Mouse (Mus musculus): Measurements from ENCODE around the gene Jag1. TPM values are rescaled to one million over a fixed set of nuclear protein-coding genes. Genes with fewer than 3 reads are reported as not detected.

Gene Jag1
- total RNA-seq (2021), result 12.1 and 14.9 TPM in 2 replicates
- long read RNA-seq, partial matches to known transcripts, result 2 of 5 reads
- long read RNA-seq, other reads (novel, unspliced or antisense), result 3 of 5 reads

DNA sequence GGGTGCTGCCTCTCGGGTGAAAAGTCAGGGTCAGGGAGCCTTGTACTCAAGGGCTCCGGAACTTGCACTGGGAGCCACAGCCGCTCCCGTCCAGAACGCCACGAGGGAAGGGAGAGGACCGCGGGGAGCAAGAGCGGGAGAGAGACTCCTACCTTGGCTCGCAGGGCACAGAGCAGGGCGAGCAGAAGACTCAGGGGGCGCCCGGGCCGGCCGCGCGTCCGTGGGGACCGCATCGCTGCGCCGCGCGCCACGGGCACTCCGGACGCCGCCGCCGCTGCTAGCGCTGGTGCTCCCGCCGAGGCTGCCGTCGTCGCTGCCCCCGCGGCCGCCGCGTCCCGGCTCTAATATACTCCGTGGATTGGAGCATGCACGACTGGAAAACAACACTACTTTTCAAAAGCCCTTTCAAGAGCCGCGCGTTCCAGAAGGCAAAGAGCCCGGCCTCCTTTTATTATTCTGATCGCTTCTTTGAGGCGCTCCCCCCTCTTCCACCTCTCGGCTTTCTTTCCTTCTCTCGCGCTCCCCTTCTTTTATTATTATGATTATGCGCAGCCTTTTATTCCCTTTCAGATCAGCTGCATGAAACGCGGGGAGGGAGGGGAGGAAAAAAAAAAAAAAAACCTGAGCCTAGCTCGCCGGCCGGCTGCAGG, at the start of gene Jag1:
Gene Jag1, minus strand, starts transcription at position 620 of the 650 bp plus-strand sequence.
- peak; percentile 52 for DNase-seq

GRCm38 (mm10) chr2:137156018-137156417, 39.6 kb upstream of the Jag1 start:
- no peak for DNase-seq

DNA sequence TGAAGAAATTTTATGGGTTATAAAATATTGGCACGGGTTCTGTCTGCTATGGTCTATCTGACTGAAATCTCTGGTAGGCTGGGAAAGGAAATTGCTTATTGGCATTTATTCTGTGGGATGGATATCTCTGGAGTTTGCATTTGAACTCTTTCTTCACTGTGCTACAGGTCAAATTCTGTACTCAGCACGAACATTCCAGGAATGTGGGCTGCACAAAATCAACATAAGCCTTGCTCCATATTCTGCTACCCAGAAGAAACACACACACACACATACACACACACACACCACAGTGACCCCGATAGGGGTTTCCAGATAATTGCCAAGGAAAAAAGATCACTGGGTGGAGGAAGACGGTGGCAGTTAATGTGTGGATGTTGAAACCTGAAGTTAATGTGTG, 37.4 kb upstream of the Jag1 start:
- DNase-seq, result no peak

DNA sequence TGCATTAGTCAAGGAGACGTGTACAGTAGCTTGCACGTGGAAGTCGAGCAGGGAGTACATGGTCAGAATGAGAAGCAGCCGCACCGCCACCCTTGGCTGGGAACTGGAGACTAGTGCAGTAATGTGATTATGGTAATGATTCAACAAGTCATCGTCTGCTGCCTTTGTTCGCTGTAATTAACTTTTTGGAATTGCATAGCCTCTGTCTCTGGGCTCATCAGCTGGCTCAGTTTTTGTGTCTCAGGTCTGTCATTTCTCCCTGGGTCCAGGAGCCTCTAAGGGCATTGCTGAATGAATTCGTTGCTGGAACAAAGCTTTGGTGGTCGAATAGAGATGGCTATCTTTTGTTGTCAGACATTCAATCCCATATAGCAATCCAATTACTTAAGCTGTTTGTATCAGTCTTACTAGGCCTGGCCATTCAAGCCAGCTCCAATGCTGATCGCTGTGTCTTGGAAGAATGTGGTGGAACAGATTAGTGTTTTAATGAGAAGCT, 36.8 kb upstream of the Jag1 start:
- no peak for DNase-seq

DNA sequence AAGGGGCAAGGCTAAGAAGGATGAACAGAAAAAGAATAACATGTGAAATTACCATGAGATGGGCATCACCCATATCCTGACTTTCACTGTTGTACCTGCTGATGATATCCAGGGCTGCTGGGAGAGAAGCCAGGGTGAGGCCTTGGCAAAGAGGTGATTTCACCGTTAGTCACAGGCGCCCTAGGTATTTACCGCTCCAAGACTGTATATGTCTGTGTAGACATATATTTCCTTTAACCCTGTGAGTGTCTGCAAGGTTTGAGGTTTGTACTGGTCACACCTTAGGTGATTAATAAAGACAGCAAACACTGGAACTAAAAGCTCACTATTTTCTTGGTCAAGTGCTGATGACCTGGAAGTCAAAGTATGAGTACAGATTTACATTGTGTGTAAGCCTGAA, 34.5 kb upstream of the Jag1 start:
- no peak for DNase-seq

DNA sequence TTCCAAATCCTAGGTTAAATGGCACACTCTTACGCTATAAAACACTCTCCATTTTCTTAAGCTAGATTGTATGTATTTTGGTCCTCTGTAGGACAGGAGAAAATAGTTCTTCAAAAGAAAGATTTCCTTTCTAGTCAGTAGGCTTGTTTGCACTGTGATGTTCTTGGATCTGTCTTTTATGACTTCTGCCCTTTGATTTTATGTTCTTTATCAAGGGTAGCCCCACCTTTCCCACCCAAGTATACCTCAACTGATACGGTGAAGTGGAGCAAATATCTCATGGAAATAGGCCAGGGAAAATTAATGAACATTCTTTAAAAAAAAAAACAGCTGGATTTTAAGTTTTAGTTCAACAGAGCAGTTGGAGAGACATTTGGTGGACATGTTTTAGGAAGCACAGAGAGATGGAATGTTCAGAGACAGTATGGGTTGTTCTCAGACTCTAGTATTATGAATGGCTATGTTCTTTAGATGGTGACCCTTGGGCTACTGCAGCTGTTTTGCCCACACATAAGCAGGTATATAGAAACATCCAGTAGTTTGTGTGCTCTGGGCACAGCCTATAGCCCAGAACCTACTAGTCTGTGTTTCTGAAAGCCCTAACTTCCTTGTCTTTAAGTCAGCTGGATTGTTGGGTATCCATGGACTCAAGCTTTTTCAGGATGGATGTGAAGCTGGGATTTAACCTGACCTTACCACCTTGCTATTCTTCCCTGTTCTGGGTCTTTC, 30.7 kb upstream of the Jag1 start:
- no peak for DNase-seq

- DNase-seq, result no peak
Observed at GRCm38 (mm10) chr2:137138063-137138462, 21.6 kb upstream of the Jag1 start.

DNA sequence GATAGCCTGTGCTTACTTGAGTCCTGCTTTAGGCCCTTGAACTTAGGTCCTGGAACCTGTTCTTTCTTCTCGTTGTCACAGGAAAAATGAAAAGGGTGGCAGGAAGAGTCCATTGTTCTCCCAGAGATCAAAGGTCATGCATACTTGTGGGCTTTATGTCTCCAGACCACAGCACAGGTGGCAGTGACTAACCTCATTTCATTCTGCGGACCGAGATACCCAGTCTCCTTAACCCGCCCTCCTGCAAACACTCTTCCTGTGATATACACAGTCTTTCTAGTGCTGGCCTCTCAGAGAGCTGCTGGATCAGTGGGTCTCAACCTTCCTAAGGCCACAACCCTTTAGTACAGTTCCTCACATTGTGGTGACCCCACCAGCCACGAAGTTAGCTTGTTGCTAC, 17.6 kb upstream of the Jag1 start:
- DNase-seq, result no peak

- DNase-seq, result no peak
Observed at GRCm38 (mm10) chr2:137124861-137125260, 8.4 kb upstream of the Jag1 start.

- DNase-seq, result peak; percentile 90
Observed at GRCm38 (mm10) chr2:137117321-137117690, 862 bp upstream of the Jag1 start.

GRCm38 (mm10) chr2:137116675-137117320, 354 bp upstream of the Jag1 start:
- peak; percentile 93 for DNase-seq

- peak; percentile 13 for DNase-seq
Observed at GRCm38 (mm10) chr2:137115241-137116024, 1.0 kb downstream of the Jag1 start.

- DNase-seq, result peak; percentile 77
Observed at GRCm38 (mm10) chr2:137114248-137115096, 2.0 kb downstream of the Jag1 start.

DNA sequence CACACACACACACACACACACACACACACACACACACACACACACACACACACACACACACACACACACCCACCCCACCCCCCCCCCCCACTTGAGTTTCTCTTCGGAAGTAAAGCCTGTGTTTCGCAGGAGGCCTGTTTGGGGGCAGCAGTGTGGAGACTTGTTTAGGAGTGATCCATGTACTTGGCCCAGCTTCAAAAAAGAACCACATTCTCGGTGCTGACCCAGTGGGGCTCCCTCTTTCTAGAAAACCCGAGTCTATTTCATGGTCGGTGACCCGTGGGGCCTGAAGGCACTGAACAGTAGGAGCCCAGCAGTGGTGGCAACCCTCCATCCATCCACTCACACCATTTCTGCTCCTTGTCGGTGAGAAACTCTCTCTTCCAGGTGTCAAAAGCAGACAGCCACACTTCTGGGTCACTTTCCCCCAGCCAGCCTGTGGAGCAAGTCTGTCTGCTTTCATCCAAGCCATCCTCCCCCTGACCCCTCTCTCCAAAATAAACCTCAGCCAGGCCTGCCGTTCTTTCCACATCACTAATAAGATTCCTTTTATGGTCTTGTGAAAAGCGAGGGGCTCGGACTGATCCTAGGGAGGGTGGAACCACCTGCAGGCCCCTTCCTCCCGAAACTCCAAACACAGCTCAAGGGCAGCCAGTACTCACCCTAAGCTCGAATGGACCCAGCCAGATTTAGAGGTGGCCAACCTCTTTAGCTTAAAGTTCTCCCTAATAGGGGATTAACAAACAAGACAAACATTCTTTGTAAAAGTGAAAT, 3.0 kb downstream of the Jag1 start:
- DNase-seq, result no peak

DNA sequence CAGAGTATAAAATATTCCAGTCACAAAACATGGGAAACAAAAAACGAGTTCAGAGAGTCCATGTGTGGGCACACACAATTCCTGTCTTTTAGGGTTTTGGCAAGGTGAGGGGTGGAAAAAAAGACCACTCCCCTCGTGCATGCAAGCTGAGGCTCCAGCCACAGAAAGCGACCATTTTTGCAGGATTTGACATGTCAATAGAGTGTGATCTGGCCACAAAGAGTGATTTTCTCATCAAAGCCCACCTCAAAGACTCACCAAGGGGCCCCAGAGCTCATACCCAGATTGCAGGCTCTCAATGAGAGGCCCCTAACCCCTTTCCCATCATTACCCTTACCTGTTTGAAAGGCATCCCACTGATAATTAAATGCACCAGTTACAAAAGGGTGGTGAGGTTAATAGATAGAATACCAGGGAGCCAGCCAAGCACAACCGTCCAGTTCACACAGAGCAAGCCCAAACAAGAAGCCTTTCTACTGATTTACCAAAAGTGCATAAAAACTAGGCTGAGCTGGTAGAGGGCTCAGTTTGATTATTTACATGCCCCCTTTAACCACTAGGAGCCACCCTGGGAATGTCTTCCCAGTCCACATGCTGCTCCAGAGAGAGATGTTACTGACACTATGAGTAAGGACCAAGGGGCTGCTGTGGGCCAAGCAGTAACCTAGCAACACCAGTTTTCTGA, 6.1 kb downstream of the Jag1 start:
- no peak for DNase-seq

GRCm38 (mm10) chr2:137109321-137110213, 6.9 kb downstream of the Jag1 start:
- no peak for DNase-seq

DNA sequence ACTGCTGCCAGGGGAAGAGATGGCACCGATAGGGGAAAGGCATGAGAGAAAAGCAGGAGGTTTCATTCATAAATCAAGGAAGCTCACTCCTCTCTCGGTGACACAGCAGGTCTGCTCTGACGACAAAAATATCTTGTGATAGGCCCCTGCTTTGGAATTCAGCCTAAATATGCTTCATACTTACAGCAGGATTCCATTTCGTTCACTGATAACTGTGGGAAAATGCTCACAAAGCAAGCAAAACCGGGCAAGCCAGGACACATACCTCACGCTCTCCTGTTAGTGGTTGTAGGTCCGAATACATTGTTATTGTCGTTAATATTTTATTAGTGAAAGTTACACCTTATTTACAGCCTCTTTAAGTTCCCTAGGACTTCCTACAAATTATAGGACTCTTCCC, 8.5 kb downstream of the Jag1 start:
- no peak for DNase-seq

- no peak for DNase-seq
Observed at GRCm38 (mm10) chr2:137107203-137107602, 9.2 kb downstream of the Jag1 start.

DNA sequence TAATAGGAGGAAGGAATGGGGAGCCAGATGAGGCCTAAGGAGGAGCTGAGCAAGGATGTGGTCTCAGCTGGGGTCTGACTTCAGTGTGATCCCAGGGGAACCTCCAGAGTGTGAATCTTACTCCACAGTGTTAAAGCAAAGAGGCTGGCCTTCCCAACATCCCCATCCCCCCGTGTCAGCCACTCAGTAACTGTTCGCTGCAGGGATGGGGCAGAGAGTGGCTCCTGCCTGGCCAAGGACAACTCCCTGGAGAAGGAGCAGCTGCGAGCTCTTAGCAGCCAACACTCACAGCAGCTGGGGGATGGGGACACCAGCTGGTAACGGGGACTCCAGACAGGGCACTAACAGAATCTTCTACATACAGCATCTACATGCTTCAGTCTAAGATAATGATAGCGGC, 15.4 kb downstream of the Jag1 start:
- DNase-seq, result peak; percentile 35
